Comparison of ENCODE assay signal across 15 mouse cellular contexts in the genomic region with DNA sequence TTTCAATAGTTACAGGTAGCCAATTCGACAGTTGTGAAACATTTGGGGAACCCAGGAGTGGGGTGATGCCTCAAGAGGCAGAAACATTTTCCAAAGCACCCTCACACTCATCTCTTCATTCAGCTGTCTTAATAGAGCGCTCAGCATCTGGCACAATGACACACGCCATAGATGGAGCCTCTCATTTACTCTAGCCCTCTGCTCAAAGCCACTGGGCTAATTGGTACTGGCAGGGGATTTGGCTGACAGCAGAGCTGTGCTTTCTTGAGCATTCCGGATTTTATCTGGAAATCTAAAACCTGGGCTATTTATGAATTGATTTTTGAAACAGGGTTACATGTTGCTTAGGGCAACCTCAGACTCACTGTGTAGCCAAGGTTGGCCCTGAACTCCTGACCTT.
DNase-seq lines count a peak whose midpoint lies in the region; ATAC-seq lines count a peak whose summit lies in the region.
"Had no signal": no experiment of that assay in that cellular context is flagged by ENCODE, and none has a peak within 500 bp of the region (broad histone marks: within the 10 kb centered on the region; RNA-seq: fewer than 3 reads in every experiment).

No protein-coding gene starts in this region.

- DNase-seq in heart, adult 11 months: peak; percentile 59
- DNase-seq in heart, postnatal 10 days: no peak
- peak; percentile 32 for DNase-seq in Muller cell, postnatal 12 days (ENCODE audit: inconsistent ontology term)
- DNase-seq in brain, adult 2 months (ENCODE audit: low read depth, low spot score): peak; percentile 34
- DNase-seq in retina, postnatal 1 day: peak; percentile 66
- DNase-seq: adrenal gland, adult 8-10 months; adrenal gland, postnatal 36 days; cerebellum, adult 11-12 months; cerebellum, adult 9-11 months; gastrocnemius, postnatal 10 days; heart, adult 2 months had no signal

- no peak for ATAC-seq in frontal cortex, adult (ENCODE audit: low TSS enrichment)
- ATAC-seq: forebrain, embryonic 13.5 days; inflammation-experienced regulatory T-cells, adult 6 months; intestine, postnatal 0 days had no signal

- intact Hi-C loops in heart, postnatal 10 days (cut with DNase I): no loop called here

Comparison
In these comparisons a context has a peak if more than half of its experiments do, and no peak if none do; other contexts are left out.
1. DNase-seq: peak in heart, adult 11 months (single experiment), Muller cell, postnatal 12 days (single experiment), brain, adult 2 months (single experiment) and retina, postnatal 1 day (single experiment); none in heart, postnatal 10 days (0 of 2).